Mouse (Mus musculus) liver, embryonic 14.5 days (tissue): ENCODE measurements at regions not wholly inside any gene's neighbourhood (a gene's known extent, or its start where the extent isn't known, plus 50 kb on each side); places are given as distances from the start of the nearest gene placed in this dataset.

Experiments
- ATAC-seq: fragments of 200-750 bp; cut with Nextera tagmentation; 2 replicates; pipeline ENCODE4 v1.8.0; 2017; ENCODE audit warnings: moderate number of reproducible peaks, mild to moderate bottlenecking, moderate library complexity; ENCODE audit not compliant: insufficient read depth
- DNase-seq, 3 experiments: peaks; one replicate each; pipeline ENCODE4 v3.0.0-alpha.2; 2012 to 2013; ENCODE audit warnings: low read depth in 3 of 3, low spot score in 3 of 3
- H3K27ac ChIP-seq: fragments of 300-500 bp; sonication (generic); 2 replicates; pipeline ENCODE4 v1.5.1; 2014; ENCODE audit warnings: moderate library complexity, mild to moderate bottlenecking, control low read depth, inconsistent platforms
- H3K27me3 ChIP-seq: fragments of 300-500 bp; sonication (generic); 2 replicates; pipeline ENCODE4 v1.6.1; 2014; ENCODE audit warnings: mild to moderate bottlenecking, low read length, moderate library complexity; ENCODE audit not compliant: control insufficient read depth, insufficient read depth
- H3K36me3 ChIP-seq: fragments of 300-500 bp; sonication (generic); replicated peaks from 2 replicates; pipeline ENCODE4 v1.6.1; 2014; ENCODE audit warnings: low read depth; ENCODE audit not compliant: control insufficient read depth, insufficient read depth
- H3K4me1 ChIP-seq, 2 experiments: fragments of 200-500 bp in 1 of 2; fragments of 300-500 bp in 1 of 2; sonication (generic) in 1 of 2; replicated peaks; 2 replicates each; pipeline ENCODE4 v1.6.1; 2012 to 2014; ENCODE audit warnings: antibody characterized with exemption in 1 of 2, inconsistent platforms in 1 of 2, low read length in 1 of 2; ENCODE audit not compliant: control insufficient read depth in 2 of 2, insufficient read depth in 2 of 2
- H3K4me2 ChIP-seq: fragments of 300-500 bp; sonication (generic); 2 replicates; pipeline ENCODE4 v1.6.1; 2014; ENCODE audit warnings: low read depth, mild to moderate bottlenecking, control low read depth, moderate library complexity
- H3K4me3 ChIP-seq, 2 experiments: fragments of 200-500 bp in 1 of 2; fragments of 300-500 bp in 1 of 2; sonication (generic) in 1 of 2; 2 replicates each; pipeline ENCODE4 v1.5.1; 2012 to 2014; ENCODE audit warnings: low read depth in 2 of 2, low read length in 2 of 2, mild to moderate bottlenecking in 2 of 2, control low read depth in 1 of 2, inconsistent platforms in 1 of 2, moderate library complexity in 1 of 2; ENCODE audit not compliant: insufficient read depth in 1 of 2
- H3K9ac ChIP-seq: fragments of 300-500 bp; sonication (generic); replicated peaks from 2 replicates; pipeline ENCODE4 v1.6.1; 2014; ENCODE audit warnings: mild to moderate bottlenecking, control low read depth, moderate library complexity
- H3K9me3 ChIP-seq: fragments of 300-500 bp; sonication (generic); 2 replicates; pipeline ENCODE4 v1.6.1; 2016; ENCODE audit warnings: low read length, mixed read lengths; ENCODE audit not compliant: control insufficient read depth
- CTCF ChIP-seq: IDR thresholded peaks from 2 replicates; pipeline ENCODE4 v1.5.1; 2016; ENCODE audit warnings: antibody characterized with exemption, low read depth, control low read depth
- EP300 ChIP-seq: IDR thresholded peaks from 2 replicates; pipeline ENCODE4 v1.6.1; 2016; ENCODE audit warnings: antibody characterized with exemption, low read depth
- WGBS: fragments of 180-500 bp; shearing (Covaris S2); extraction: QIAGEN DNeasy Blood & Tissue Kit; methylation state at CpG from one replicate; pipeline ENCODE4 v1.1.7; 2014; ENCODE audit not compliant: insufficient replicate concordance; 5-methylcytosine and 5-hydroxymethylcytosine counted together

GRCm38 (mm10) chr1:42256911-42257595, 438.5 kb upstream of the Pou3f3 start:
- no peak overlapping the region for H3K27ac ChIP-seq
- no peak for ATAC-seq

GRCm38 (mm10) chr1:42257801-42258593, 437.6 kb upstream of the Pou3f3 start:
- no peak for ATAC-seq
- TF ChIP-seq CTCF, result no peak
- no peak for TF ChIP-seq EP300
- no peak overlapping the region for H3K27ac ChIP-seq
- no peak overlapping the region for H3K9ac ChIP-seq
- WGBS, result 53% methylated on average over 19 of the region's 19 CpGs
- no peaks in the 10 kb centered on the region for H3K36me3 ChIP-seq
- H3K27me3 ChIP-seq, result no peaks in the 10 kb centered on the region
- no peak for DNase-seq
- no peaks in the 10 kb centered on the region for H3K9me3 ChIP-seq
- no peak overlapping the region for H3K4me3 ChIP-seq
- no peaks in the 10 kb centered on the region for H3K4me1 ChIP-seq
- H3K4me2 ChIP-seq, result no peak overlapping the region

More at GRCm38 (mm10) chr1:42256911-42257595, 438.5 kb upstream of the Pou3f3 start:
- no peak for DNase-seq
- Histone ChIP-seq H3K27me3 (no peaks in the 10 kb centered on the region), H3K9me3 (no peaks in the 10 kb centered on the region), H3K4me1 (no peaks in the 10 kb centered on the region), H3K9ac (no peak overlapping the region), H3K4me2 (no peak overlapping the region), H3K36me3 (no peaks in the 10 kb centered on the region), H3K4me3 (no peak overlapping the region)
- 69% methylated on average over 10 of the region's 10 CpGs for WGBS
- TF ChIP-seq CTCF, result no peak
- TF ChIP-seq EP300, result no peak

GRCm38 (mm10) chr1:42258594-42258910, 437.0 kb upstream of the Pou3f3 start:
- H3K4me1 ChIP-seq, result no peaks in the 10 kb centered on the region
- no peak overlapping the region for H3K27ac ChIP-seq
- H3K27me3 ChIP-seq, result no peaks in the 10 kb centered on the region
- H3K4me2 ChIP-seq, result no peak overlapping the region
- no peak overlapping the region for H3K4me3 ChIP-seq
- no peak overlapping the region for H3K9ac ChIP-seq
- WGBS, result 44% methylated on average over 4 of the region's 4 CpGs
- no peaks in the 10 kb centered on the region for H3K9me3 ChIP-seq
- H3K36me3 ChIP-seq, result no peaks in the 10 kb centered on the region
- no peak for ATAC-seq
- DNase-seq, result no peak
- TF ChIP-seq EP300 (no peak), CTCF (no peak)

- Histone ChIP-seq H3K4me3 (no peak overlapping the region), H3K27ac (no peak overlapping the region)
- 56% methylated on average over 13 of the region's 13 CpGs for WGBS
Measured at GRCm38 (mm10) chr1:42259216-42259977, 436.2 kb upstream of the Pou3f3 start.

More at GRCm38 (mm10) chr1:42259216-42259977, 436.2 kb upstream of the Pou3f3 start:
- Histone ChIP-seq H3K9me3 (no peaks in the 10 kb centered on the region), H3K9ac (no peak overlapping the region), H3K36me3 (no peaks in the 10 kb centered on the region), H3K4me2 (no peak overlapping the region), H3K27me3 (no peaks in the 10 kb centered on the region), H3K4me1 (no peaks in the 10 kb centered on the region)
- ATAC-seq (no peak), DNase-seq (no peak)
- TF ChIP-seq EP300 (no peak), CTCF (no peak)
